Mouse (Mus musculus) lung, adult 2 months (tissue): ENCODE data around the gene Cep290.

Experiments used
- CTCF ChIP-seq: fragments of 200-500 bp; IDR thresholded peaks from 2 replicates; pipeline ENCODE4 v1.5.1; 2011; ENCODE audit warnings: mild to moderate bottlenecking, low read length, control low read depth; ENCODE audit not compliant: insufficient read depth
- POLR2A ChIP-seq: fragments of 200-500 bp; IDR thresholded peaks from 2 replicates; pipeline ENCODE4 v1.6.1; 2011; ENCODE audit warnings: low read depth, mild to moderate bottlenecking, control low read depth, low read length, borderline replicate concordance; ENCODE audit errors: extremely low read depth

- TF ChIP-seq CTCF (no peak), POLR2A (no peak)
Measured at GRCm38 (mm10) chr10:100590323-100590722, 103.0 kb downstream of the Cep290 start, which contains the start of the genes 4930430F08Rik and 1700017N19Rik.
